Comparison of ENCODE assay signal across 11 mouse cellular contexts in genomic region chr4:135151111-135151987, GRCm38 (mm10). TPM values are rescaled to one million over a fixed set of nuclear protein-coding genes. Genes with fewer than 3 reads are reported as not detected.
A peak's percentile ranks its signal among the peaks of the same experiment; 100 is the strongest.
DNase-seq lines count a peak whose midpoint lies in the region; ATAC-seq and TF ChIP-seq lines count a peak whose summit lies in the region.
"Had no signal": no experiment of that assay in that cellular context is flagged by ENCODE, and none has a peak within 500 bp of the region (broad histone marks: within the 10 kb centered on the region; RNA-seq: fewer than 3 reads in every experiment).

No protein-coding gene starts in this region.

- H3K4me3 ChIP-seq in midbrain, embryonic 11.5 days (ENCODE audit: low read depth, low read length) = no peak overlapping the region
- H3K4me3 ChIP-seq in midbrain, embryonic 13.5 days (replicated peaks) = no peak overlapping the region
- H3K4me3 ChIP-seq in limb, embryonic 11.5 days (ENCODE audit: low read depth, low read length) = 0 out of 2 replicates have a peak overlapping the region, but pooled peaks have one; percentile 29
- no peak overlapping the region; the same call in 1 of the 2 replicates for H3K4me3 ChIP-seq in stomach, postnatal 0 days (ENCODE audit: low read depth, low read length)
- H3K4me3 ChIP-seq in forebrain, embryonic 13.5 days = no peak overlapping the region

- 3% methylated on average over 34 of the region's 34 CpGs for WGBS in midbrain, embryonic 11.5 days
- 3% methylated on average over 34 of the region's 34 CpGs for WGBS in midbrain, embryonic 13.5 days
- WGBS in limb, embryonic 11.5 days = 5% methylated on average over 34 of the region's 34 CpGs
- 16% methylated on average over 34 of the region's 34 CpGs for WGBS in stomach, postnatal 0 days
- 3% methylated on average over 34 of the region's 34 CpGs for WGBS in forebrain, embryonic 13.5 days

- TF ChIP-seq CTCF in stomach, postnatal 0 days (IDR thresholded peaks at IDR 0.05; ENCODE audit: low read depth) = no peak

- TF ChIP-seq EP300 in stomach, postnatal 0 days (optimal IDR thresholded peaks at IDR 0.05) = no peak

- no peak for ATAC-seq in midbrain, embryonic 11.5 days (ENCODE audit: low FRiP score)
- ATAC-seq in midbrain, embryonic 13.5 days = no peak
- no peak for ATAC-seq in limb, embryonic 11.5 days (ENCODE audit: insufficient number of reproducible peaks, low FRiP score, low TSS enrichment, low read depth)
- ATAC-seq in stomach, postnatal 0 days (ENCODE audit: low FRiP score, low TSS enrichment) = no peak
- no peak for ATAC-seq in forebrain, embryonic 13.5 days
- ATAC-seq: forebrain, embryonic 16.5 days had no signal

- no peaks in the 10 kb centered on the region for H3K9me3 ChIP-seq in midbrain, embryonic 11.5 days (ENCODE audit: control insufficient read depth, low read length)
- H3K9me3 ChIP-seq in midbrain, embryonic 13.5 days = no peaks in the 10 kb centered on the region
- no peaks in the 10 kb centered on the region for H3K9me3 ChIP-seq in limb, embryonic 11.5 days (ENCODE audit: control insufficient read depth, low read length)
- H3K9me3 ChIP-seq in stomach, postnatal 0 days (ENCODE audit: control insufficient read depth, low read length) = no peaks in the 10 kb centered on the region
- no peaks in the 10 kb centered on the region for H3K9me3 ChIP-seq in forebrain, embryonic 13.5 days (replicated peaks)

- 0 out of 2 replicates have a peak, but pooled peaks cover 3% of the 10 kb centered on the region for H3K4me1 ChIP-seq in midbrain, embryonic 11.5 days (ENCODE audit: control insufficient read depth, insufficient read depth, low read length)
- H3K4me1 ChIP-seq in midbrain, embryonic 13.5 days (replicated peaks) = peaks cover 23% of the 10 kb centered on the region
- peaks cover 51% of the 10 kb centered on the region for H3K4me1 ChIP-seq in limb, embryonic 11.5 days (ENCODE audit: control insufficient read depth, insufficient read depth, low read length)
- H3K4me1 ChIP-seq in stomach, postnatal 0 days (replicated peaks; ENCODE audit: control insufficient read depth, insufficient read depth) = no peaks in the 10 kb centered on the region
- H3K4me1 ChIP-seq in forebrain, embryonic 13.5 days = peaks cover 21% of the 10 kb centered on the region

- peak; percentile 57 to 62 for DNase-seq in heart, postnatal 10 days
- no peak for DNase-seq in heart, adult 9 months (ENCODE audit: low spot score in 2 of 2)
- peak; percentile 97 for DNase-seq in midbrain, embryonic 11.5 days (ENCODE audit: low spot score, missing footprints)
- DNase-seq in limb, embryonic 11.5 days (ENCODE audit: low spot score) = peak; percentile 66
- peak; percentile 30 for DNase-seq in stomach, postnatal 0 days (ENCODE audit: low spot score)
- DNase-seq in adrenal gland, adult 8-10 months = no peak
- DNase-seq: right cerebral cortex, adult 18-20 months had no signal

- no peak overlapping the region for H3K27ac ChIP-seq in midbrain, embryonic 11.5 days (ENCODE audit: low read depth, low read length)
- H3K27ac ChIP-seq in midbrain, embryonic 13.5 days = no peak overlapping the region
- H3K27ac ChIP-seq in limb, embryonic 11.5 days (replicated peaks; ENCODE audit: low read depth, low read length) = no peak overlapping the region
- no peak overlapping the region for H3K27ac ChIP-seq in stomach, postnatal 0 days (replicated peaks)
- no peak overlapping the region for H3K27ac ChIP-seq in forebrain, embryonic 13.5 days
- H3K27ac ChIP-seq: hindbrain, embryonic 14.5 days had no signal

- no peak overlapping the region for H3K9ac ChIP-seq in midbrain, embryonic 11.5 days (ENCODE audit: low read length)
- H3K9ac ChIP-seq in midbrain, embryonic 13.5 days (replicated peaks) = no peak overlapping the region
- H3K9ac ChIP-seq in limb, embryonic 11.5 days (ENCODE audit: low read length) = no peak overlapping the region
- H3K9ac ChIP-seq in stomach, postnatal 0 days (ENCODE audit: low read length) = no peak overlapping the region
- no peak overlapping the region for H3K9ac ChIP-seq in forebrain, embryonic 13.5 days
- H3K9ac ChIP-seq: hindbrain, embryonic 14.5 days had no signal

- no peaks in the 10 kb centered on the region for H3K36me3 ChIP-seq in midbrain, embryonic 11.5 days (ENCODE audit: control insufficient read depth, insufficient read depth, low read length)
- no peaks in the 10 kb centered on the region for H3K36me3 ChIP-seq in midbrain, embryonic 13.5 days
- H3K36me3 ChIP-seq in limb, embryonic 11.5 days (ENCODE audit: control insufficient read depth, insufficient read depth, low read length) = no peaks in the 10 kb centered on the region
- no peaks in the 10 kb centered on the region for H3K36me3 ChIP-seq in stomach, postnatal 0 days (ENCODE audit: control insufficient read depth, insufficient read depth, low read length)
- no peaks in the 10 kb centered on the region for H3K36me3 ChIP-seq in forebrain, embryonic 13.5 days (ENCODE audit: poor library complexity, severe bottlenecking)

- H3K4me2 ChIP-seq in midbrain, embryonic 11.5 days = no peak overlapping the region
- no peak overlapping the region for H3K4me2 ChIP-seq in midbrain, embryonic 13.5 days (replicated peaks)
- H3K4me2 ChIP-seq in limb, embryonic 11.5 days (ENCODE audit: low read depth, severe bottlenecking) = no peak overlapping the region
- H3K4me2 ChIP-seq in stomach, postnatal 0 days (replicated peaks; ENCODE audit: low read depth) = no peak overlapping the region
- H3K4me2 ChIP-seq in forebrain, embryonic 13.5 days = no peak overlapping the region

- peaks cover 99% of the 10 kb centered on the region for H3K27me3 ChIP-seq in midbrain, embryonic 11.5 days (ENCODE audit: control insufficient read depth, insufficient read depth, low read length)
- H3K27me3 ChIP-seq in midbrain, embryonic 13.5 days = peaks cover 100% of the 10 kb centered on the region
- H3K27me3 ChIP-seq in limb, embryonic 11.5 days (ENCODE audit: control insufficient read depth, insufficient read depth, low read length) = peaks cover 93% of the 10 kb centered on the region
- H3K27me3 ChIP-seq in stomach, postnatal 0 days (ENCODE audit: control insufficient read depth, insufficient read depth, low read length) = peaks cover 16% of the 10 kb centered on the region; the same call in 1 of the 2 replicates
- H3K27me3 ChIP-seq in forebrain, embryonic 13.5 days = peaks cover 100% of the 10 kb centered on the region

- intact Hi-C loops in heart, postnatal 10 days (cut with DNase I) = loop anchor here (5.0 kb wide), 4 partner anchors 84 to 204 kb away; no protein-coding TSS in a partner anchor

RNA-seq across cellular contexts. Expression of gene Runx3, which starts 30.9 kb away (rescaled TPM):
- under 1 TPM; 0.26 to 0.32 TPM for total RNA-seq in heart, postnatal 10 days (2021)
- 0.08 TPM in 1 of 2 replicates, not detected in the other for polyA plus RNA-seq in midbrain, embryonic 11.5 days (2014; fragmentation: Nextera tagmentation; extraction: Ambion mirVana)
- not detected in 2 replicates for polyA plus RNA-seq in midbrain, embryonic 13.5 days (2015; fragmentation: Nextera tagmentation; extraction: Ambion mirVana)
- polyA plus RNA-seq in limb, embryonic 11.5 days (2014; fragmentation: Nextera tagmentation; extraction: Ambion mirVana) = 0.57 and 0.61 TPM in 2 replicates
- 0.13 and 0.25 TPM in 2 replicates for polyA plus RNA-seq in stomach, postnatal 0 days (2015; fragmentation: Nextera tagmentation; extraction: Ambion mirVana)
- total RNA-seq in adrenal gland, adult 8-10 months (2022) = 1 to 10 TPM in 3 of 4 experiments, under 1 TPM in 1; 0.96 to 3.8 (median 2.1) TPM
- not detected in 2 replicates for polyA plus RNA-seq in forebrain, embryonic 13.5 days (2015; fragmentation: Nextera tagmentation; extraction: Ambion mirVana)
- polyA plus RNA-seq: forebrain, embryonic 16.5 days; hindbrain, embryonic 14.5 days had no signal

Comparison
In these comparisons a context has a peak if more than half of its experiments do, and no peak if none do; other contexts are left out.
1. DNase-seq: peak in heart, postnatal 10 days (2 of 2), midbrain, embryonic 11.5 days (single experiment), limb, embryonic 11.5 days (single experiment) and stomach, postnatal 0 days (single experiment); none in heart, adult 9 months (0 of 2) and adrenal gland, adult 8-10 months (single experiment).